Mouse (Mus musculus): ENCODE data around the gene Vkorc1l1. TPM values are rescaled to one million over a fixed set of nuclear protein-coding genes. Genes with fewer than 3 reads are reported as not detected.

The Vkorc1l1 gene
- polyA plus RNA-seq, 1 experiment from 2014 or later = 41.3 TPM

DNA sequence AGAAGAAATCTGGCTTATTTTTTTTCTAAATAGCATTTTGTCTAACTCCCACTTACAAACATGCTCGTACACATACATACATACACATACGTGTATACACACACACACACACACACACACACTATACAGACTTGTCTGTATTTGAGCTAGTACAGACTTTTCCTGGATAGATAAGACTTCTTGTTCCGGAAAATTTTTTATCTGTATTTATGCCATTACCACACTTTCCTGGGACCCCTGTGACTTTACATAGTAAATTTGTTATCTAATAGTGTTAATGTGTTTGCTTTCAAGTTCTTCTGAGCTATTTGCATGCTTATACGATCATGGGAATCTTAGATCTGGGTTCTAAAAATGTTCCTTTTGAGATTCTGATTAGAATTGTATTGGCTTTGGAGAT lies 10.4 kb downstream of the Vkorc1l1 start:
- ATAC-seq (ENCODE audit: low FRiP score) = no peak
- 95% methylated on average over 4 of the region's 4 CpGs for WGBS

DNA sequence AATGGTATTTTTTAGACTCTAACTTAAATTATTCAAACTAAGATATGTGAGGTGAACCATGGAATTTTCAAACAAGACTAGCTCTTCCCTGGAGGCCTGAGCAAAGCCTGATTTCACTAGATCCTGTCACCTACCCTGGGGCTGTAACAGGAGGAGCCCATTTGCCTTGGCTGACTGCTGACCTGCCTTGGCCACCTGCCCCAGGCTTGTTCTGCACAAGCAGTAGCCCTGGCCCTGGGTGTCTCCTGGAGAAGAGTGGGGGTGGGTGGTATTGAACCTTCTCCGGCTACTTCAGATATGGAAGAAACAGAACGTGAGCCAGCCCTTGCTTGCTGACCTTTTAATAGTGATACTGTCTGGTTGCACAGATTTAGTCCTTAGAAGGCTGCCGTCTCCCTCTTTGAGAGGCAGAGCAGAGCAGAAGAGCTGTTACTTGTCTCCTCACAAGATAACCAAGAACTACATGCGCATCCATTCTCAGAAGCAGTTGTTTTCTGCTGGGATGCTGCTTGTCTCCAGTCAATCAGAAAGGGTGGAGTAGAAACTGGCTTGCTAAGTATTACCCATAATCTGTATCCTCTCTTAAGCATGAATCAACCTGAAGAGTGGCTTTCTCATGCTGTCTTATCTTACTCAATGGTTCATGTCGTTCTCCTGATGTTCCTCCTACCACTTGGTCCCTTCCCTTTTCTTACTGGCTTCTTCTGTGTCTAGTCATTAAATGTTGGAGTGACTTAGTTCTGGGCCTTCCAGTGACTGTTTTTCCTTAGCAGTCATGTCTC lies 12.9 kb downstream of the Vkorc1l1 start:
- Histone ChIP-seq H3K4me1 (no peaks in the 10 kb centered on the region), H3K4me2 (no peak overlapping the region), H3K9ac (no peak overlapping the region), H3K27ac (no peak overlapping the region), H3K9me3 (no peaks in the 10 kb centered on the region), H3K27me3 (no peaks in the 10 kb centered on the region), H3K4me3 (replicated peaks) (no peak overlapping the region), H3K36me3 (replicated peaks) (no peaks in the 10 kb centered on the region)
- ATAC-seq (ENCODE audit: low FRiP score) = no peak
- 84% methylated on average over 5 of the region's 5 CpGs for WGBS

More for the DNA sequence above, 10.4 kb downstream of the Vkorc1l1 start:
- H3K27ac ChIP-seq = no peak overlapping the region
- no peak overlapping the region for H3K4me2 ChIP-seq
- no peaks in the 10 kb centered on the region for H3K27me3 ChIP-seq
- no peaks in the 10 kb centered on the region for H3K9me3 ChIP-seq
- H3K4me3 ChIP-seq (replicated peaks) = no peak overlapping the region
- H3K4me1 ChIP-seq = no peaks in the 10 kb centered on the region
- no peak overlapping the region for H3K9ac ChIP-seq
- H3K36me3 ChIP-seq (replicated peaks) = no peaks in the 10 kb centered on the region

GRCm38 (mm10) chr5:129955792-129956191 lies 14.0 kb downstream of the Vkorc1l1 start:
- Histone ChIP-seq H3K9me3 (no peaks in the 10 kb centered on the region), H3K27me3 (no peaks in the 10 kb centered on the region), H3K4me3 (replicated peaks) (no peak overlapping the region), H3K4me1 (no peaks in the 10 kb centered on the region), H3K27ac (no peak overlapping the region), H3K4me2 (no peak overlapping the region), H3K36me3 (replicated peaks) (no peaks in the 10 kb centered on the region), H3K9ac (no peak overlapping the region)
- ATAC-seq (ENCODE audit: low FRiP score) = no peak
- WGBS = 84% methylated on average over 6 of the region's 6 CpGs

GRCm38 (mm10) chr5:129963224-129963623 lies 21.5 kb downstream of the Vkorc1l1 start:
- H3K9me3 ChIP-seq = no peaks in the 10 kb centered on the region
- no peak overlapping the region for H3K9ac ChIP-seq
- H3K4me2 ChIP-seq = no peak overlapping the region
- 37% methylated on average over 4 of the region's 4 CpGs for WGBS
- no peaks in the 10 kb centered on the region for H3K36me3 ChIP-seq (replicated peaks)
- no peaks in the 10 kb centered on the region for H3K27me3 ChIP-seq
- H3K4me3 ChIP-seq (replicated peaks) = no peak overlapping the region
- H3K4me1 ChIP-seq = peaks cover 4% of the 10 kb centered on the region; the same call in 1 of the 2 replicates
- no peak for ATAC-seq (ENCODE audit: low FRiP score)
- H3K27ac ChIP-seq = no peak overlapping the region

DNA sequence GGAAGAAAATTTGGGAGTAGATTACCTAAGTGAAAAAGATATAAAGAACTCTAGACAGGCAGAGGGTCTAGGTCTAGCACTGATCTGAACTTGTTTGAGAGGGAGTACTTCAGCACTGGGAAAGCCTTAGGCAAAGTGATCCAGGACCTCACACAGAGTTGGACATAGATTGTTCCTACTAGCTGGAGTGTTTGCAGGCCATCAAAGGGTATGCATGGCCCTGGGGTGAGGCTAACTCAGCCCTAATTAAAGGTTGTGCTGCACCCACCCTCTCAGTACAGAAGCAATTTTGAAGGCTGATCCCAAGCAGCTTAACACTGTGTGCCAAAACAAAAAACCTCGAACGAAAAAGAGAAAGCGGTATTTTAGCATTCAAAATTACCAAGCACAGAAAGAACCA lies 24.7 kb downstream of the Vkorc1l1 start:
- Histone ChIP-seq H3K4me1 (peaks cover 4% of the 10 kb centered on the region; the same call in 1 of the 2 replicates), H3K27ac (no peak overlapping the region), H3K4me3 (replicated peaks) (no peak overlapping the region), H3K27me3 (no peaks in the 10 kb centered on the region), H3K4me2 (no peak overlapping the region), H3K9me3 (no peaks in the 10 kb centered on the region), H3K36me3 (replicated peaks) (0 out of 2 replicates have a peak, but pooled peaks cover 1% of the 10 kb centered on the region), H3K9ac (no peak overlapping the region)
- ATAC-seq (ENCODE audit: low FRiP score) = no peak
- 65% methylated on average over 3 of the region's 3 CpGs for WGBS

DNA sequence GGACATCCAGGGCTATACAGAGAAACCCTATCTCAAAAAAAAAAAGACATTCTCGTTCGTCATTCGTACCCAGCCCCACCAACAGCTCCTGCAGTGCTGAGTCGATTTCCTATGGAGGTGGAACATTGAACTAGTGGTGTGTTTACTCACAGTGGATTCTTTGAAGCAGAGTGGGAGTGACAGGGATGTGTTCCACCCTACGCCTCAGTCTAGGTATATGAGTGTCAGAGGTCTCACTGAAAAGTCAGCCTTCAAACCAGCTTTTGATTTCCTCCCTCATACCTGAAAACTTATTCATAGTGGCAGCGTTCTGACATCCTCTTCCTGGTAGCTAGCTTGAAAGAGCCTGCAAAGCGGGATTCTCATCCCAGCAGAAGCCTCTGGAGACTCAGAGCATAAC lies 26.6 kb downstream of the Vkorc1l1 start:
- H3K27ac ChIP-seq = no peak overlapping the region

GRCm38 (mm10) chr5:129971491-129971890 lies 29.7 kb downstream of the Vkorc1l1 start:
- no peak overlapping the region for H3K4me2 ChIP-seq
- H3K27me3 ChIP-seq = no peaks in the 10 kb centered on the region
- ATAC-seq (ENCODE audit: low FRiP score) = no peak
- H3K27ac ChIP-seq = no peak overlapping the region
- H3K4me1 ChIP-seq = no peaks in the 10 kb centered on the region
- no peak overlapping the region for H3K4me3 ChIP-seq (replicated peaks)
- WGBS = 85% methylated on average over 4 of the region's 4 CpGs
- H3K36me3 ChIP-seq (replicated peaks) = 0 out of 2 replicates have a peak, but pooled peaks cover 6% of the 10 kb centered on the region
- no peaks in the 10 kb centered on the region for H3K9me3 ChIP-seq
- no peak overlapping the region for H3K9ac ChIP-seq

More for the DNA sequence above, 26.6 kb downstream of the Vkorc1l1 start:
- 89% methylated on average over 7 of the region's 7 CpGs for WGBS
- ATAC-seq (ENCODE audit: low FRiP score) = no peak
- no peak overlapping the region for H3K4me2 ChIP-seq
- H3K9me3 ChIP-seq = no peaks in the 10 kb centered on the region
- no peak overlapping the region for H3K4me3 ChIP-seq (replicated peaks)
- H3K4me1 ChIP-seq = no peaks in the 10 kb centered on the region
- H3K9ac ChIP-seq = no peak overlapping the region
- no peaks in the 10 kb centered on the region for H3K27me3 ChIP-seq
- H3K36me3 ChIP-seq (replicated peaks) = 0 out of 2 replicates have a peak, but pooled peaks cover 6% of the 10 kb centered on the region

DNA sequence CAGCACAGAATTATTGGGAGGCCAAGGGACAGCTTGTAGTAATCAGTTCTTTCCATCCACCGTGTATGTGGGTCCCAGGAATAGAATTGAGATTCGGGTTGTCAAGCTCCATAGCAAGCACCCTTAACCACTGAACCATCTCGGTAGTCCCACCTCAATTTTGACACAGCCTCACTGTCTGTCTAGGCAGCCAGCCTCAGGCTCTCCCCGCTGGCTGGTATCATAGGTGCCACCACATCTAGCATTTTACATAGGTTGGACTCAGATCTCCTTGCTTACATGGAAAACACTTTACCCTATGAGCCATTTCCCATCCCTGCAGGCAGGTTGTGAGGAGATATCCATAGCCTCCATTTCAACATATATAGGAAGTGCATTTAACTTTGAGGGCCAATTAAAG lies 32.6 kb downstream of the Vkorc1l1 start:
- ATAC-seq (ENCODE audit: low FRiP score) = no peak
- Histone ChIP-seq H3K9me3 (no peaks in the 10 kb centered on the region), H3K4me2 (no peak overlapping the region), H3K36me3 (replicated peaks) (0 out of 2 replicates have a peak, but pooled peaks cover 6% of the 10 kb centered on the region), H3K27me3 (no peaks in the 10 kb centered on the region), H3K27ac (no peak overlapping the region), H3K4me3 (replicated peaks) (no peak overlapping the region), H3K4me1 (no peaks in the 10 kb centered on the region), H3K9ac (no peak overlapping the region)
- WGBS = 81% methylated on average over 4 of the region's 4 CpGs

GRCm38 (mm10) chr5:129974866-129975311 lies 33.1 kb downstream of the Vkorc1l1 start:
- no peaks in the 10 kb centered on the region for H3K9me3 ChIP-seq
- no peak overlapping the region for H3K4me2 ChIP-seq
- no peak overlapping the region for H3K27ac ChIP-seq
- 92% methylated on average over 4 of the region's 4 CpGs for WGBS
- 0 out of 2 replicates have a peak, but pooled peaks cover 6% of the 10 kb centered on the region for H3K36me3 ChIP-seq (replicated peaks)
- H3K4me1 ChIP-seq = 0 out of 2 replicates have a peak, but pooled peaks cover 4% of the 10 kb centered on the region
- no peak for ATAC-seq (ENCODE audit: low FRiP score)
- H3K4me3 ChIP-seq (replicated peaks) = no peak overlapping the region
- no peaks in the 10 kb centered on the region for H3K27me3 ChIP-seq
- H3K9ac ChIP-seq = no peak overlapping the region

DNA sequence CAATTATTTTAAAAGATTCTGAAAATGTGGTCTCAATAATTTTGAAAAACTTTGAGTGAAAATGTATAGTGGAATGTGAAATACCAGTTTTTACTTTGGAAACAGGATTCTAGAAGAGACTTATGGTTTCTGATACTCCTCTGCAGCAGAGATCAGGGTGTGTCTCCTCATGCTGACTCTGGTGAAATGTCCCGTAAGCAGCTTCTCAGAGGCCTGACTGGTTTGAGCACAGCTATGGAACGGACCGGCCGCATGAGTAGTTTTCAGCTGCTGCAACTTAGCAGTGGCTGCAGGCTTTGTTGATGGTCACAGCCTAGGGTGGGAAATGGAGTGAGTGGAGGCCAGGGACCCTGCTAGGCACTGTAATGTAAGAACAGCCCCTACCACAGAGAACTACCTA lies 36.0 kb downstream of the Vkorc1l1 start:
- peaks cover 4% of the 10 kb centered on the region; the same call in 1 of the 2 replicates for H3K4me1 ChIP-seq
- peaks cover under 1% of the 10 kb centered on the region; the same call in 1 of the 2 replicates for H3K36me3 ChIP-seq (replicated peaks)
- 87% methylated on average over 4 of the region's 4 CpGs for WGBS
- H3K27ac ChIP-seq = no peak overlapping the region
- no peaks in the 10 kb centered on the region for H3K9me3 ChIP-seq
- no peaks in the 10 kb centered on the region for H3K27me3 ChIP-seq
- H3K4me2 ChIP-seq = no peak overlapping the region
- no peak for ATAC-seq (ENCODE audit: low FRiP score)
- no peak overlapping the region for H3K9ac ChIP-seq
- no peak overlapping the region for H3K4me3 ChIP-seq (replicated peaks)

GRCm38 (mm10) chr5:129978608-129979007 lies 36.8 kb downstream of the Vkorc1l1 start:
- WGBS = 93% methylated on average over 5 of the region's 5 CpGs

DNA sequence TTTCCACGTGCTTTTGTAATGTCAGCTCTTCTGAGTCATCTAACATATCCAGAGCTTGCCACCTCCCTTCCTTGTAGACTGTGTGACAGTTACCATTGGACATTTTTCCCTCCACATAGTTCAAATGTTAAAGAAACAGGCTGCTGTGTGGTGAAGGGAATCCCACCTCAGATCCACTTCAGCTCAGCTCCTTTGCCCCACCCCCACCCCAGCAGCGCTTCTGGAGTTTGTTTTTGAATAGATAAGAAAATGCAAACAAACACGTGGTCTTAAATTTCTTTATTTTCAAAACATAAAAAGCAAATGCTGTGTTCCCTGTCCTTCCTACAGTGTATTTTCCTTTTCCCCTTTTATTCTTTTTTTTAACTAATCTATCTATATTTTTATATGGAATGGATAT lies 38.4 kb downstream of the Vkorc1l1 start:
- no peaks in the 10 kb centered on the region for H3K9me3 ChIP-seq
- no peaks in the 10 kb centered on the region for H3K27me3 ChIP-seq
- peaks cover 15% of the 10 kb centered on the region for H3K36me3 ChIP-seq (replicated peaks)
- peaks cover 4% of the 10 kb centered on the region; the same call in 1 of the 2 replicates for H3K4me1 ChIP-seq
- H3K9ac ChIP-seq = no peak overlapping the region
- ATAC-seq (ENCODE audit: low FRiP score) = no peak
- no peak overlapping the region for H3K4me3 ChIP-seq (replicated peaks)
- no peak overlapping the region for H3K4me2 ChIP-seq
- H3K27ac ChIP-seq = no peak overlapping the region
- 91% methylated on average over 3 of the region's 3 CpGs for WGBS

More at GRCm38 (mm10) chr5:129978608-129979007, 36.8 kb downstream of the Vkorc1l1 start:
- Histone ChIP-seq H3K27me3 (no peaks in the 10 kb centered on the region), H3K27ac (no peak overlapping the region), H3K36me3 (replicated peaks) (peaks cover 9% of the 10 kb centered on the region), H3K9ac (no peak overlapping the region), H3K9me3 (no peaks in the 10 kb centered on the region), H3K4me2 (no peak overlapping the region), H3K4me3 (replicated peaks) (no peak overlapping the region), H3K4me1 (peaks cover 4% of the 10 kb centered on the region; the same call in 1 of the 2 replicates)
- no peak for ATAC-seq (ENCODE audit: low FRiP score)

GRCm38 (mm10) chr5:129989376-129989775 lies 47.6 kb downstream of the Vkorc1l1 start:
- no peak for ATAC-seq (ENCODE audit: low FRiP score)
- H3K36me3 ChIP-seq (replicated peaks) = peaks cover 10% of the 10 kb centered on the region; the same call in 1 of the 2 replicates
- H3K4me3 ChIP-seq (replicated peaks) = no peak overlapping the region
- no peak overlapping the region for H3K27ac ChIP-seq
- no peaks in the 10 kb centered on the region for H3K9me3 ChIP-seq
- H3K4me1 ChIP-seq = no peaks in the 10 kb centered on the region
- no peaks in the 10 kb centered on the region for H3K27me3 ChIP-seq
- no peak overlapping the region for H3K9ac ChIP-seq
- H3K4me2 ChIP-seq = no peak overlapping the region
- 88% methylated on average over 13 of the region's 13 CpGs for WGBS

Data from forebrain, embryonic 12.5 days (tissue).